Mouse (Mus musculus) liver, adult 2 months (tissue): ENCODE measurements around the gene Dpep3. TPM values are rescaled to one million over a fixed set of nuclear protein-coding genes. Genes with fewer than 3 reads are reported as not detected.

Experiments used
- DNase-seq: peaks from one replicate; pipeline ENCODE4 v3.0.0-alpha.2; 2011; ENCODE audit warnings: low read depth, low spot score; ENCODE audit errors: extremely low read depth
- H3K27ac ChIP-seq: fragments of 200-500 bp; replicated peaks from 2 replicates; pipeline ENCODE4 v1.5.1; 2012; ENCODE audit warnings: low read depth, mild to moderate bottlenecking, control low read depth, inconsistent platforms, low read length; ENCODE audit not compliant: insufficient read depth
- H3K27me3 ChIP-seq: fragments of 200-500 bp; 2 replicates; pipeline ENCODE4 v1.6.1; 2012; ENCODE audit warnings: mild to moderate bottlenecking, moderate library complexity, low read length, inconsistent platforms; ENCODE audit not compliant: control insufficient read depth, insufficient read depth
- H3K36me3 ChIP-seq: fragments of 200-500 bp; 2 replicates; pipeline ENCODE4 v1.6.1; 2012; ENCODE audit warnings: low read length, inconsistent platforms; ENCODE audit not compliant: control insufficient read depth, insufficient read depth
- H3K4me1 ChIP-seq: fragments of 200-500 bp; 2 replicates; pipeline ENCODE4 v1.6.1; 2011; ENCODE audit warnings: low read length; ENCODE audit not compliant: control insufficient read depth, insufficient read depth
- H3K4me3 ChIP-seq: fragments of 200-500 bp; 2 replicates; pipeline ENCODE4 v1.5.1; 2011; ENCODE audit warnings: low read depth, mild to moderate bottlenecking, control low read depth, low read length, moderate library complexity; ENCODE audit not compliant: insufficient read depth
- H3K79me2 ChIP-seq: fragments of 200-500 bp; 2 replicates; pipeline ENCODE4 v1.6.1; 2012; ENCODE audit warnings: inconsistent platforms, mild to moderate bottlenecking, low read length, moderate library complexity; ENCODE audit not compliant: control insufficient read depth, insufficient read depth
- H3K9ac ChIP-seq: fragments of 200-500 bp; 2 replicates; pipeline ENCODE4 v1.6.1; 2012; ENCODE audit warnings: low read depth, mild to moderate bottlenecking, control low read depth, inconsistent platforms, low read length
- CTCF ChIP-seq: fragments of 200-500 bp; IDR thresholded peaks from 2 replicates; pipeline ENCODE4 v1.5.1; 2011; ENCODE audit warnings: low read depth, low read length, control low read depth
- POLR2A ChIP-seq: fragments of 200-500 bp; IDR thresholded peaks from 2 replicates; pipeline ENCODE4 v1.6.1; 2011; ENCODE audit warnings: low read length, control low read depth; ENCODE audit not compliant: insufficient read depth; ENCODE audit errors: extremely low read depth
- WGBS: fragments of 180-500 bp; shearing (Covaris S2); methylation state at CpG from one replicate; pipeline ENCODE4 v1.1.7; 2018; 5-methylcytosine and 5-hydroxymethylcytosine counted together
- polyA plus RNA-seq: library from polyadenylated mRNA; depleted of rRNA; stranded (reverse); fragments of >200 nt; gene quantifications from 2 replicates; pipeline ENCODE4 v1.2.3, GENCODE M21; 2012
- total RNA-seq: library from RNA; depleted of rRNA; stranded (reverse); fragments of >200 nt; gene quantifications from 2 replicates; pipeline ENCODE4 v1.2.3, GENCODE M21; 2014

The Dpep3 gene
- total and polyA plus RNA-seq, 2 experiments: not detected

- Histone ChIP-seq H3K27me3 (no peaks in the 10 kb centered on the region), H3K9ac (peak overlapping the region; percentile 75), H3K27ac (peak overlapping the region; percentile 91), H3K36me3 (peaks cover 6% of the 10 kb centered on the region; the same call in 1 of the 2 replicates), H3K4me3 (peak overlapping the region; percentile 87), H3K79me2 (peaks cover 8% of the 10 kb centered on the region; the same call in 1 of the 2 replicates), H3K4me1 (peaks cover 8% of the 10 kb centered on the region; the same call in 1 of the 2 replicates)
- 0 out of 2 replicates have a peak, but pooled peaks have one; percentile 21 for TF ChIP-seq POLR2A
- no peak for TF ChIP-seq CTCF
- WGBS: under 1% methylated on average over 33 of the region's 33 CpGs
- peak; percentile 68 for DNase-seq
These were observed 41.5 kb downstream of the Dpep3 start for GRCm38 (mm10) chr8:105937496-105938305.

GRCm38 (mm10) chr8:105936866-105937475 is 42.3 kb downstream of the Dpep3 start:
- Histone ChIP-seq H3K27me3 (no peaks in the 10 kb centered on the region), H3K4me3 (peak overlapping the region; percentile 87), H3K9ac (peak overlapping the region; percentile 75), H3K27ac (peak overlapping the region; percentile 91), H3K79me2 (peaks cover 8% of the 10 kb centered on the region; the same call in 1 of the 2 replicates), H3K36me3 (peaks cover 6% of the 10 kb centered on the region; the same call in 1 of the 2 replicates), H3K4me1 (peaks cover 8% of the 10 kb centered on the region; the same call in 1 of the 2 replicates)
- TF ChIP-seq POLR2A: peak; percentile 82; the same call in 1 of the 2 replicates
- TF ChIP-seq CTCF: 0 out of 2 replicates have a peak, but pooled peaks have one; percentile 9
- WGBS: under 1% methylated on average over 30 of the region's 30 CpGs
- peak; percentile 92 for DNase-seq

GRCm38 (mm10) chr8:105935863-105936603 is 43.2 kb downstream of the Dpep3 start:
- H3K4me3 ChIP-seq: no peak overlapping the region
- no peak overlapping the region for H3K9ac ChIP-seq
- H3K27me3 ChIP-seq: no peaks in the 10 kb centered on the region
- H3K79me2 ChIP-seq: 0 out of 2 replicates have a peak, but pooled peaks cover under 1% of the 10 kb centered on the region
- H3K36me3 ChIP-seq: peaks cover 5% of the 10 kb centered on the region; the same call in 1 of the 2 replicates
- no peak overlapping the region for H3K27ac ChIP-seq
- peaks cover 5% of the 10 kb centered on the region; the same call in 1 of the 2 replicates for H3K4me1 ChIP-seq
- DNase-seq: no peak
- TF ChIP-seq POLR2A (no peak), CTCF (no peak)
- whole genome bisulfite sequencing: 49% methylated on average over 7 of the region's 7 CpGs

- peaks cover 3% of the 10 kb centered on the region; the same call in 1 of the 2 replicates for H3K4me1 ChIP-seq
- no peak overlapping the region for H3K4me3 ChIP-seq
- H3K27me3 ChIP-seq: no peaks in the 10 kb centered on the region
- H3K79me2 ChIP-seq: no peaks in the 10 kb centered on the region
- no peak overlapping the region for H3K9ac ChIP-seq
- TF ChIP-seq POLR2A (no peak), CTCF (no peak)
- WGBS: 81% methylated on average over 6 of the region's 6 CpGs
- H3K36me3 ChIP-seq: peaks cover 3% of the 10 kb centered on the region; the same call in 1 of the 2 replicates
- H3K27ac ChIP-seq: no peak overlapping the region
- DNase-seq: no peak
These were observed 44.1 kb downstream of the Dpep3 start for GRCm38 (mm10) chr8:105935105-105935504.

- Histone ChIP-seq H3K27ac (no peak within 1 kb of the TSS), H3K4me3 (no peak within 1 kb of the TSS), H3K36me3 (no peaks in the 10 kb centered on the region; the same call in 1 of the 2 replicates), H3K27me3 (no peaks in the 10 kb centered on the region), H3K79me2 (no peaks in the 10 kb centered on the region), H3K9ac (no peak within 1 kb of the TSS), H3K4me1 (peaks cover 3% of the 10 kb centered on the region; the same call in 1 of the 2 replicates)
- TF ChIP-seq CTCF: no peak
- TF ChIP-seq POLR2A: no peak
- no peak for DNase-seq
- WGBS: 93% methylated on average over 2 of the region's 2 CpGs
These were observed 45.5 kb downstream of the Dpep3 start, which contains the start of gene Ctrl for GRCm38 (mm10) chr8:105933762-105934161. Ctrl (minus strand) TSS chr8:105933862.
